Mouse (Mus musculus): ENCODE measurements around the gene Cyth2. TPM values are rescaled to one million over a fixed set of nuclear protein-coding genes. Genes with fewer than 3 reads are reported as not detected.

The Cyth2 gene
- polyA plus RNA-seq, 1 experiment from 2014 or later: 105 TPM

GRCm38 (mm10) chr7:45805941-45806340, 8.4 kb downstream of the Cyth2 start:
- DNase-seq (ENCODE audit: low spot score): no peak
- TF ChIP-seq CTCF (IDR thresholded peaks at IDR 0.05; ENCODE audit: low read depth): no peak
- no peak for ATAC-seq (replicated peaks; ENCODE audit: low FRiP score, low read depth)
- Histone ChIP-seq H3K27me3 (ENCODE audit: insufficient read depth, low read length) (no peaks in the 10 kb centered on the region), H3K27ac (no peak overlapping the region), H3K4me3 (replicated peaks; ENCODE audit: low read depth, low read length) (no peak overlapping the region), H3K4me2 (ENCODE audit: low read length) (no peak overlapping the region), H3K9me3 (replicated peaks; ENCODE audit: low read length) (no peaks in the 10 kb centered on the region), H3K36me3 (ENCODE audit: insufficient read depth, low read length) (peaks cover 38% of the 10 kb centered on the region), H3K9ac (ENCODE audit: low read depth, low read length) (no peak overlapping the region), H3K4me1 (replicated peaks; ENCODE audit: insufficient read depth, low read length) (peaks cover 3% of the 10 kb centered on the region; the same call in 1 of the 2 replicates)
- WGBS: 53% methylated on average over 5 of the region's 5 CpGs

- ATAC-seq (replicated peaks; ENCODE audit: low FRiP score, low read depth) (no peak), DNase-seq (ENCODE audit: low spot score) (no peak)
- Histone ChIP-seq H3K27ac (no peak overlapping the region), H3K9ac (ENCODE audit: low read depth, low read length) (no peak overlapping the region), H3K9me3 (replicated peaks; ENCODE audit: low read length) (no peaks in the 10 kb centered on the region), H3K4me3 (replicated peaks; ENCODE audit: low read depth, low read length) (no peak overlapping the region), H3K4me1 (replicated peaks; ENCODE audit: insufficient read depth, low read length) (peaks cover 19% of the 10 kb centered on the region; the same call in 1 of the 2 replicates), H3K36me3 (ENCODE audit: insufficient read depth, low read length) (peaks cover 5% of the 10 kb centered on the region), H3K27me3 (ENCODE audit: insufficient read depth, low read length) (no peaks in the 10 kb centered on the region), H3K4me2 (ENCODE audit: low read length) (no peak overlapping the region)
- 91% methylated on average over 6 of the region's 6 CpGs for WGBS
- TF ChIP-seq CTCF (IDR thresholded peaks at IDR 0.05; ENCODE audit: low read depth): no peak
Observed at GRCm38 (mm10) chr7:45802551-45802950, 11.8 kb downstream of the Cyth2 start.

GRCm38 (mm10) chr7:45801348-45801747, 13.0 kb downstream of the Cyth2 start:
- Histone ChIP-seq H3K9ac (ENCODE audit: low read depth, low read length) (no peak overlapping the region), H3K4me3 (replicated peaks; ENCODE audit: low read depth, low read length) (0 out of 2 replicates have a peak overlapping the region, but pooled peaks have one; percentile 23), H3K36me3 (ENCODE audit: insufficient read depth, low read length) (no peaks in the 10 kb centered on the region), H3K9me3 (replicated peaks; ENCODE audit: low read length) (no peaks in the 10 kb centered on the region), H3K4me2 (ENCODE audit: low read length) (peak overlapping the region; percentile 60), H3K4me1 (replicated peaks; ENCODE audit: insufficient read depth, low read length) (peaks cover 22% of the 10 kb centered on the region; the same call in 1 of the 2 replicates), H3K27me3 (ENCODE audit: insufficient read depth, low read length) (no peaks in the 10 kb centered on the region), H3K27ac (no peak overlapping the region)
- ATAC-seq (replicated peaks; ENCODE audit: low FRiP score, low read depth) (peak; percentile 54; the same call in 1 of the 2 replicates), DNase-seq (ENCODE audit: low spot score) (peak; percentile 97)
- TF ChIP-seq CTCF (IDR thresholded peaks at IDR 0.05; ENCODE audit: low read depth): peak; percentile 100
- WGBS: 2% methylated on average over 12 of the region's 12 CpGs

- H3K9me3 ChIP-seq (replicated peaks; ENCODE audit: low read length): no peaks in the 10 kb centered on the region
- no peak overlapping the region for H3K9ac ChIP-seq (ENCODE audit: low read depth, low read length)
- H3K4me3 ChIP-seq (replicated peaks; ENCODE audit: low read depth, low read length): peak overlapping the region; percentile 23
- no peak overlapping the region for H3K27ac ChIP-seq
- peaks cover 22% of the 10 kb centered on the region; the same call in 1 of the 2 replicates for H3K4me1 ChIP-seq (replicated peaks; ENCODE audit: insufficient read depth, low read length)
- 25% methylated on average over 19 of the region's 25 CpGs for WGBS
- no peaks in the 10 kb centered on the region for H3K36me3 ChIP-seq (ENCODE audit: insufficient read depth, low read length)
- ATAC-seq (replicated peaks; ENCODE audit: low FRiP score, low read depth) (peak; percentile 65), DNase-seq (ENCODE audit: low spot score) (peak; percentile 80)
- H3K27me3 ChIP-seq (ENCODE audit: insufficient read depth, low read length): no peaks in the 10 kb centered on the region
- no peak for TF ChIP-seq CTCF (IDR thresholded peaks at IDR 0.05; ENCODE audit: low read depth)
- peak overlapping the region; percentile 60 for H3K4me2 ChIP-seq (ENCODE audit: low read length)
Observed at GRCm38 (mm10) chr7:45800546-45801204, 13.7 kb downstream of the Cyth2 start.

GRCm38 (mm10) chr7:45800001-45800400, 14.4 kb downstream of the Cyth2 start:
- 34% methylated on average over 7 of the region's 7 CpGs for whole genome bisulfite sequencing
- peak overlapping the region; percentile 23 for H3K4me3 ChIP-seq (replicated peaks; ENCODE audit: low read depth, low read length)

GRCm38 (mm10) chr7:45798931-45799330, 15.4 kb downstream of the Cyth2 start:
- ATAC-seq (replicated peaks; ENCODE audit: low FRiP score, low read depth): no peak
- Histone ChIP-seq H3K4me3 (replicated peaks; ENCODE audit: low read depth, low read length) (peak overlapping the region; percentile 48; the same call in 1 of the 2 replicates), H3K27ac (no peak overlapping the region), H3K36me3 (ENCODE audit: insufficient read depth, low read length) (no peaks in the 10 kb centered on the region), H3K9ac (ENCODE audit: low read depth, low read length) (no peak overlapping the region), H3K27me3 (ENCODE audit: insufficient read depth, low read length) (no peaks in the 10 kb centered on the region), H3K9me3 (replicated peaks; ENCODE audit: low read length) (no peaks in the 10 kb centered on the region), H3K4me1 (replicated peaks; ENCODE audit: insufficient read depth, low read length) (peaks cover 22% of the 10 kb centered on the region; the same call in 1 of the 2 replicates), H3K4me2 (ENCODE audit: low read length) (peak overlapping the region; percentile 93)
- no peak for TF ChIP-seq CTCF (IDR thresholded peaks at IDR 0.05; ENCODE audit: low read depth)
- 77% methylated on average over 7 of the region's 7 CpGs for WGBS
- DNase-seq (ENCODE audit: low spot score): no peak

More at GRCm38 (mm10) chr7:45800001-45800400, 14.4 kb downstream of the Cyth2 start:
- Histone ChIP-seq H3K9ac (ENCODE audit: low read depth, low read length) (no peak overlapping the region), H3K36me3 (ENCODE audit: insufficient read depth, low read length) (no peaks in the 10 kb centered on the region), H3K27me3 (ENCODE audit: insufficient read depth, low read length) (no peaks in the 10 kb centered on the region), H3K9me3 (replicated peaks; ENCODE audit: low read length) (no peaks in the 10 kb centered on the region), H3K4me2 (ENCODE audit: low read length) (peak overlapping the region; percentile 60), H3K27ac (no peak overlapping the region), H3K4me1 (replicated peaks; ENCODE audit: insufficient read depth, low read length) (peaks cover 22% of the 10 kb centered on the region; the same call in 1 of the 2 replicates)
- ATAC-seq (replicated peaks; ENCODE audit: low FRiP score, low read depth) (no peak), DNase-seq (ENCODE audit: low spot score) (no peak)
- TF ChIP-seq CTCF (IDR thresholded peaks at IDR 0.05; ENCODE audit: low read depth): no peak
